Mouse (Mus musculus): ENCODE measurements around the gene Per2. TPM values are rescaled to one million over a fixed set of nuclear protein-coding genes. Genes with fewer than 3 reads are reported as not detected.

Per2 gene
- polyA plus RNA-seq, 1 experiment from 2014 or later = 3.1 TPM

- Histone ChIP-seq H3K27me3 (replicated peaks) (no peaks in the 10 kb centered on the region), H3K4me2 (no peak overlapping the region), H3K9ac (no peak overlapping the region), H3K4me1 (peaks cover 11% of the 10 kb centered on the region), H3K27ac (replicated peaks) (no peak overlapping the region), H3K4me3 (no peak overlapping the region), H3K36me3 (peaks cover 78% of the 10 kb centered on the region), H3K9me3 (no peaks in the 10 kb centered on the region)
- WGBS = 66% methylated on average over 7 of the region's 7 CpGs
- no peak for ATAC-seq (ENCODE audit: extremely low read depth, insufficient number of reproducible peaks, low FRiP score, low TSS enrichment)
Measured at GRCm38 (mm10) chr1:91430761-91431160, 28.4 kb downstream of the Per2 start.

GRCm38 (mm10) chr1:91429212-91429611, 29.9 kb downstream of the Per2 start:
- Histone ChIP-seq H3K9me3 (no peaks in the 10 kb centered on the region), H3K4me2 (no peak overlapping the region), H3K4me3 (no peak overlapping the region), H3K27ac (replicated peaks) (no peak overlapping the region), H3K9ac (no peak overlapping the region), H3K27me3 (replicated peaks) (no peaks in the 10 kb centered on the region), H3K36me3 (peaks cover 69% of the 10 kb centered on the region), H3K4me1 (no peaks in the 10 kb centered on the region)
- ATAC-seq (ENCODE audit: extremely low read depth, insufficient number of reproducible peaks, low FRiP score, low TSS enrichment) = no peak
- WGBS = 87% methylated on average over 10 of the region's 10 CpGs

GRCm38 (mm10) chr1:91428614-91429013, 30.5 kb downstream of the Per2 start:
- Histone ChIP-seq H3K27me3 (replicated peaks) (no peaks in the 10 kb centered on the region), H3K9me3 (no peaks in the 10 kb centered on the region), H3K4me3 (no peak overlapping the region), H3K4me2 (no peak overlapping the region), H3K27ac (replicated peaks) (no peak overlapping the region), H3K4me1 (no peaks in the 10 kb centered on the region), H3K9ac (no peak overlapping the region), H3K36me3 (peaks cover 67% of the 10 kb centered on the region)
- WGBS = 37% methylated on average over 4 of the region's 4 CpGs
- no peak for ATAC-seq (ENCODE audit: extremely low read depth, insufficient number of reproducible peaks, low FRiP score, low TSS enrichment)

GRCm38 (mm10) chr1:91426397-91426796, 32.7 kb downstream of the Per2 start:
- peak overlapping the region; percentile 30; the same call in 1 of the 2 replicates for H3K9ac ChIP-seq
- no peak overlapping the region for H3K27ac ChIP-seq (replicated peaks)
- no peak overlapping the region for H3K4me3 ChIP-seq
- no peaks in the 10 kb centered on the region for H3K4me1 ChIP-seq
- H3K9me3 ChIP-seq = no peaks in the 10 kb centered on the region
- H3K36me3 ChIP-seq = peaks cover 51% of the 10 kb centered on the region
- no peaks in the 10 kb centered on the region for H3K27me3 ChIP-seq (replicated peaks)
- 75% methylated on average over 9 of the region's 9 CpGs for WGBS
- no peak overlapping the region for H3K4me2 ChIP-seq
- ATAC-seq (ENCODE audit: extremely low read depth, insufficient number of reproducible peaks, low FRiP score, low TSS enrichment) = no peak

- Histone ChIP-seq H3K27ac (replicated peaks) (no peak overlapping the region), H3K4me3 (no peak overlapping the region), H3K4me2 (no peak overlapping the region), H3K27me3 (replicated peaks) (no peaks in the 10 kb centered on the region), H3K36me3 (peaks cover 50% of the 10 kb centered on the region), H3K4me1 (0 out of 2 replicates have a peak, but pooled peaks cover 3% of the 10 kb centered on the region), H3K9ac (no peak overlapping the region), H3K9me3 (no peaks in the 10 kb centered on the region)
- 90% methylated on average over 8 of the region's 8 CpGs for WGBS
- ATAC-seq (ENCODE audit: extremely low read depth, insufficient number of reproducible peaks, low FRiP score, low TSS enrichment) = no peak
Measured at GRCm38 (mm10) chr1:91420601-91421065, 38.5 kb downstream of the Per2 start.

GRCm38 (mm10) chr1:91419862-91420600, 39.1 kb downstream of the Per2 start:
- Histone ChIP-seq H3K27me3 (replicated peaks) (no peaks in the 10 kb centered on the region), H3K9me3 (no peaks in the 10 kb centered on the region), H3K9ac (no peak overlapping the region), H3K4me2 (no peak overlapping the region), H3K36me3 (peaks cover 47% of the 10 kb centered on the region), H3K4me1 (peaks cover 8% of the 10 kb centered on the region), H3K27ac (replicated peaks) (no peak overlapping the region), H3K4me3 (no peak overlapping the region)
- no peak for ATAC-seq (ENCODE audit: extremely low read depth, insufficient number of reproducible peaks, low FRiP score, low TSS enrichment)
- 63% methylated on average over 10 of the region's 10 CpGs for WGBS

- no peak overlapping the region for H3K27ac ChIP-seq (replicated peaks)
- H3K9ac ChIP-seq = no peak overlapping the region
- peaks cover 39% of the 10 kb centered on the region for H3K36me3 ChIP-seq
- no peak for ATAC-seq (ENCODE audit: extremely low read depth, insufficient number of reproducible peaks, low FRiP score, low TSS enrichment)
- H3K9me3 ChIP-seq = no peaks in the 10 kb centered on the region
- peaks cover 18% of the 10 kb centered on the region for H3K4me1 ChIP-seq
- no peak overlapping the region for H3K4me2 ChIP-seq
- no peak overlapping the region for H3K4me3 ChIP-seq
- WGBS = 70% methylated on average over 1 of the region's 1 CpGs
- H3K27me3 ChIP-seq (replicated peaks) = no peaks in the 10 kb centered on the region
Measured at GRCm38 (mm10) chr1:91417991-91418390, 41.1 kb downstream of the Per2 start.

GRCm38 (mm10) chr1:91415311-91415710, 43.8 kb downstream of the Per2 start:
- 0 out of 2 replicates have a peak overlapping the region, but pooled peaks have one; percentile 91 for H3K4me2 ChIP-seq
- H3K4me1 ChIP-seq = peaks cover 29% of the 10 kb centered on the region
- no peaks in the 10 kb centered on the region for H3K9me3 ChIP-seq
- WGBS = 87% methylated on average over 5 of the region's 5 CpGs
- H3K27ac ChIP-seq (replicated peaks) = peak overlapping the region; percentile 100
- H3K9ac ChIP-seq = peak overlapping the region; percentile 86
- no peak for ATAC-seq (ENCODE audit: extremely low read depth, insufficient number of reproducible peaks, low FRiP score, low TSS enrichment)
- H3K27me3 ChIP-seq (replicated peaks) = no peaks in the 10 kb centered on the region
- H3K4me3 ChIP-seq = no peak overlapping the region
- H3K36me3 ChIP-seq = peaks cover 38% of the 10 kb centered on the region

GRCm38 (mm10) chr1:91414903-91415302, 44.2 kb downstream of the Per2 start:
- no peak for ATAC-seq (ENCODE audit: extremely low read depth, insufficient number of reproducible peaks, low FRiP score, low TSS enrichment)
- H3K4me2 ChIP-seq = peak overlapping the region; percentile 91
- 47% methylated on average over 4 of the region's 4 CpGs for WGBS

GRCm38 (mm10) chr1:91413898-91414594, 45.1 kb downstream of the Per2 start, which contains the start of gene Hes6:
Hes6 (minus strand) TSS chr1:91414038.
- peaks cover 27% of the 10 kb centered on the region for H3K4me1 ChIP-seq
- 1% methylated on average over 31 of the region's 39 CpGs for WGBS
- H3K4me3 ChIP-seq = peak within 1 kb of the TSS; percentile 75
- no peaks in the 10 kb centered on the region for H3K27me3 ChIP-seq (replicated peaks)
- peak; percentile 6; the same call in 1 of the 2 replicates for ATAC-seq (ENCODE audit: extremely low read depth, insufficient number of reproducible peaks, low FRiP score, low TSS enrichment)
- peak within 1 kb of the TSS; percentile 100 for H3K27ac ChIP-seq (replicated peaks)
- H3K36me3 ChIP-seq = peaks cover 30% of the 10 kb centered on the region
- no peaks in the 10 kb centered on the region for H3K9me3 ChIP-seq
- peak within 1 kb of the TSS; percentile 91 for H3K9ac ChIP-seq
- H3K4me2 ChIP-seq = peak within 1 kb of the TSS; percentile 91

More at GRCm38 (mm10) chr1:91414903-91415302, 44.2 kb downstream of the Per2 start:
- H3K4me3 ChIP-seq = peak overlapping the region; percentile 75; the same call in 1 of the 2 replicates
- peaks cover 27% of the 10 kb centered on the region for H3K4me1 ChIP-seq
- peak overlapping the region; percentile 100 for H3K27ac ChIP-seq (replicated peaks)
- no peaks in the 10 kb centered on the region for H3K27me3 ChIP-seq (replicated peaks)
- peak overlapping the region; percentile 86 for H3K9ac ChIP-seq
- no peaks in the 10 kb centered on the region for H3K9me3 ChIP-seq
- H3K36me3 ChIP-seq = peaks cover 34% of the 10 kb centered on the region

GRCm38 (mm10) chr1:91413536-91413897, 45.6 kb downstream of the Per2 start:
- ATAC-seq (ENCODE audit: extremely low read depth, insufficient number of reproducible peaks, low FRiP score, low TSS enrichment) = peak; percentile 11; the same call in 1 of the 2 replicates
- Histone ChIP-seq H3K36me3 (peaks cover 28% of the 10 kb centered on the region), H3K27me3 (replicated peaks) (no peaks in the 10 kb centered on the region), H3K9ac (peak overlapping the region; percentile 86), H3K9me3 (no peaks in the 10 kb centered on the region), H3K27ac (replicated peaks) (peak overlapping the region; percentile 100), H3K4me3 (peak overlapping the region; percentile 75), H3K4me1 (peaks cover 27% of the 10 kb centered on the region), H3K4me2 (peak overlapping the region; percentile 91)
- under 1% methylated on average over 14 of the region's 14 CpGs for WGBS
